Mouse (Mus musculus) hindbrain, embryonic 12.5 days (tissue): Measurements from ENCODE around the gene Fam129a. TPM values are rescaled to one million over a fixed set of nuclear protein-coding genes. Genes with fewer than 3 reads are reported as not detected.

ENCODE experiments used
- ATAC-seq: fragments of 200-750 bp; cut with Nextera tagmentation; 2 replicates; pipeline ENCODE4 v1.8.0; 2017; ENCODE audit warnings: moderate TSS enrichment; ENCODE audit not compliant: low FRiP score
- H3K27ac ChIP-seq: fragments of 300-500 bp; sonication (generic); 2 replicates; pipeline ENCODE4 v1.5.1; 2016; ENCODE audit warnings: mild to moderate bottlenecking
- H3K27me3 ChIP-seq: fragments of 300-500 bp; sonication (generic); 2 replicates; pipeline ENCODE4 v1.6.1; 2016; ENCODE audit warnings: mild to moderate bottlenecking
- H3K36me3 ChIP-seq: fragments of 300-500 bp; sonication (generic); 2 replicates; pipeline ENCODE4 v1.6.1; 2016; ENCODE audit warnings: mild to moderate bottlenecking
- H3K4me1 ChIP-seq: fragments of 300-500 bp; sonication (generic); 2 replicates; pipeline ENCODE4 v1.6.1; 2016
- H3K4me2 ChIP-seq: fragments of 300-500 bp; sonication (generic); replicated peaks from 2 replicates; pipeline ENCODE4 v1.6.1; 2016; ENCODE audit warnings: mild to moderate bottlenecking
- H3K4me3 ChIP-seq: fragments of 300-500 bp; sonication (generic); 2 replicates; pipeline ENCODE4 v1.5.1; 2016; ENCODE audit warnings: mild to moderate bottlenecking
- H3K9ac ChIP-seq: fragments of 300-500 bp; sonication (generic); 2 replicates; pipeline ENCODE4 v1.6.1; 2016; ENCODE audit warnings: mild to moderate bottlenecking, moderate library complexity
- H3K9me3 ChIP-seq: fragments of 300-500 bp; sonication (generic); replicated peaks from 2 replicates; pipeline ENCODE4 v1.6.1; 2016; ENCODE audit warnings: mild to moderate bottlenecking
- WGBS: fragments of 180-500 bp; shearing (Covaris S2); methylation state at CpG from one replicate; pipeline ENCODE4 v1.1.7; 2016; 5-methylcytosine and 5-hydroxymethylcytosine counted together
- polyA plus RNA-seq: library from polyadenylated mRNA; unstranded; fragments of >200 nt; fragmentation: Nextera tagmentation; extraction: Ambion mirVana; gene quantifications from 2 replicates; pipeline ENCODE4 v1.2.1, GENCODE M21; 2016

Fam129a gene
- 1.2 and 1.9 TPM in 2 replicates for polyA plus RNA-seq

DNA sequence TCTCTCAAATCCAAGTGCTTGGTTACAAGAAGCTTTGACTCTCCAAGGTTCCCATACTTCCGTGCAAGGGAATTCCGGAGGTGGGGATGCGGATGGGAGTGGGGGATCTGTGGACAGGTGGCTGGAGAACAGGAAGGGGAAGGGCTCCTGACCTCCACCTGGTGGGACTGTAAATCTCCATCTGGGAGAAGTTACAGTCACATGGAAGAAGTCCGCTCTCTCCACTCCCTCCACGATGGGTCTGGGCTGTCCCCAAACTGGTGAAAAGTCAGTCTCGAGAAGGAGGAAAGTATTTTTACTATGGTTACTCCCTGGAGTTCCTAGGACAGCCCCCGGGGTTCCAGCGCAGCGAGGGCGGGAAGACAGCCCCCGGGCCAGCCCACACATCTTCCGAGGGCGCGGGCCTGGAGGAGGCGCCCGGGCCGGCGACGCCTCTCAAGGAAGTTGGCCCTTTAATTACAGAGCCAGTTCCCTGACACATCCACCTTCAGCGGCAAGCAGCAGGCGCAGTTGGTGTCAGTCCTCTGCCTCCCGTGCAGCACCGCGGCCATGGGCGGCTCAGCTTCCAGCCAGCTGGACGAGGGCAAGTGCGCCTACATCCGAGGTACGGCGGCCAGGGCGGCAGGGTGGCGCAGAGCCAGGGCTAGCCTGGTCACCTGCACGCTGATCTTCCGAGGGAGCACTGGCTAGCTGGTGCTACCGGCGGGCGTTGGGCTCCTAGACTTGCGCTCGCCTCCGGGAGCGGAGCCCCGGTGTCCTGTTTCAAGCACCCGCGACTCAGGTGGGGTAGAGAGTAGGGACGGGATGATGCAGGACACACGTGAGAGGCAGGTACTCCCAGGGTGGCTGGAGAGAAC is at the start of gene Fam129a:
TSS of gene Fam129a (plus strand) at position 206 of the 857 bp plus-strand sequence.
- Histone ChIP-seq H3K9ac (peak within 1 kb of the TSS; percentile 51), H3K27me3 (peaks cover 44% of the 10 kb centered on the region), H3K36me3 (no peaks in the 10 kb centered on the region), H3K4me2 (peak within 1 kb of the TSS; percentile 80), H3K4me3 (peak within 1 kb of the TSS; percentile 42), H3K27ac (no peak within 1 kb of the TSS), H3K9me3 (no peaks in the 10 kb centered on the region), H3K4me1 (peaks cover 10% of the 10 kb centered on the region)
- WGBS, result 4% methylated on average over 46 of the region's 46 CpGs
- peak; percentile 68 for ATAC-seq

GRCm38 (mm10) chr1:151526701-151527100 is 44.3 kb upstream of the Fam129a start:
- H3K4me2 ChIP-seq, result no peak overlapping the region
- no peak overlapping the region for H3K9ac ChIP-seq
- H3K4me1 ChIP-seq, result no peaks in the 10 kb centered on the region
- H3K36me3 ChIP-seq, result no peaks in the 10 kb centered on the region
- no peak overlapping the region for H3K27ac ChIP-seq
- no peaks in the 10 kb centered on the region for H3K27me3 ChIP-seq
- H3K9me3 ChIP-seq, result no peaks in the 10 kb centered on the region
- H3K4me3 ChIP-seq, result no peak overlapping the region
- no peak for ATAC-seq
- WGBS, result 81% methylated on average over 3 of the region's 3 CpGs

DNA sequence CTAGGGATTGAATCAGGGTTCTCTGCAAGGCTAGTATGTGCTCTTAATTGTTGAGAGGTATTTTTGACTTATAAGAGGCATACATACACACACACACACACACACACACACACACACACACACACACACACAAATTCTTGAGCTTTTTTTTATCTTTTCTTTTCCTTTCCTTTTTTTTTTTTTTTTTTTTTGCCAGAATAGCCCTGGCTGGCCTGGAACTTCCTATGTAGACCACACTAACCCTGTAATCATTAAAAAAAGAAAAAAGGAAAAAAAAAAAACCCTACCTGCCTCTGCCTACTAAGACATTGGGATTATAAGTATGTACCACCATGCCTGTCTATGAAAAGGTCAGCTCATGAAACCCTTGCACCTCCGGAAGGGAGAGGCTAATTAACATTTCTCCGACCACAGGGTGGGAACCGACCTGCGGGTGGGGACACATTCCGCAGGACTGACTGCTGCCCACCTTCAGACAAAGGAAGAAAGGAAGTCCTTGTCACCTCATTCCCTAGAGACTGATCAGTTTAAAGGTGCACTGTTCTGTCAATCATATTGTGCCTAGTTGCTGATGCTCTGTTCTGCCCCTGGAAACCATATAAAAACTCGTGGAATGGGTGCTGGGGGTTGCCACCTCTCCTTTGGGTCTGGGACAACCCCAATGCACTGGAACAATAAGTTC is 27.0 kb upstream of the Fam129a start:
- no peaks in the 10 kb centered on the region for H3K27me3 ChIP-seq
- H3K27ac ChIP-seq, result no peak overlapping the region
- H3K36me3 ChIP-seq, result no peaks in the 10 kb centered on the region
- no peak overlapping the region for H3K4me2 ChIP-seq
- 81% methylated on average over 6 of the region's 6 CpGs for WGBS
- H3K9me3 ChIP-seq, result no peaks in the 10 kb centered on the region
- ATAC-seq, result no peak
- no peak overlapping the region for H3K9ac ChIP-seq
- no peak overlapping the region for H3K4me3 ChIP-seq
- no peaks in the 10 kb centered on the region for H3K4me1 ChIP-seq

DNA sequence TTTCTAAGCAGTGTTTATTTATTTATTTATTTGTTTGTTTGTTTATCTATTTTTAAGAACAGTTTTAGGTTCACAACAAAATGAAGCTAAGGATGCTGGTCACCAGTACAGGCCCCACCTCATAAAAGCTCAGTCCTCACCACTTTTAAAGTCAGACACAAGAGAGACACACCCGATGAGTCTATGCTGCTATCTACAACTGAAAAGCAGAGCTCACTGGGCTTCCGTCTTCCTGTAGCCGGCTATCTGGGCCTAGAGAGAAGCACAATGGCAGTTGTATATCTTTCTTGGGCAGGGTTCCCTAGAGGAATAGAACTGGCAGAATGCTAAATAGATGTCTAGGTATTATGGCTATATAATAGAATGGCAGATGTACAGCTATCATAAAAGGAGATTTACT is 26.4 kb upstream of the Fam129a start:
- Histone ChIP-seq H3K27me3 (no peaks in the 10 kb centered on the region), H3K4me3 (no peak overlapping the region), H3K9ac (no peak overlapping the region), H3K4me2 (no peak overlapping the region), H3K27ac (no peak overlapping the region), H3K9me3 (no peaks in the 10 kb centered on the region), H3K4me1 (no peaks in the 10 kb centered on the region), H3K36me3 (no peaks in the 10 kb centered on the region)
- ATAC-seq, result no peak
- WGBS, result 90% methylated on average over 3 of the region's 3 CpGs

GRCm38 (mm10) chr1:151545571-151545970 is 25.4 kb upstream of the Fam129a start:
- Histone ChIP-seq H3K4me3 (no peak overlapping the region), H3K4me1 (no peaks in the 10 kb centered on the region), H3K36me3 (no peaks in the 10 kb centered on the region), H3K27ac (no peak overlapping the region), H3K9ac (no peak overlapping the region), H3K9me3 (no peaks in the 10 kb centered on the region), H3K27me3 (no peaks in the 10 kb centered on the region), H3K4me2 (no peak overlapping the region)
- WGBS, result 85% methylated on average over 7 of the region's 7 CpGs
- ATAC-seq, result no peak

DNA sequence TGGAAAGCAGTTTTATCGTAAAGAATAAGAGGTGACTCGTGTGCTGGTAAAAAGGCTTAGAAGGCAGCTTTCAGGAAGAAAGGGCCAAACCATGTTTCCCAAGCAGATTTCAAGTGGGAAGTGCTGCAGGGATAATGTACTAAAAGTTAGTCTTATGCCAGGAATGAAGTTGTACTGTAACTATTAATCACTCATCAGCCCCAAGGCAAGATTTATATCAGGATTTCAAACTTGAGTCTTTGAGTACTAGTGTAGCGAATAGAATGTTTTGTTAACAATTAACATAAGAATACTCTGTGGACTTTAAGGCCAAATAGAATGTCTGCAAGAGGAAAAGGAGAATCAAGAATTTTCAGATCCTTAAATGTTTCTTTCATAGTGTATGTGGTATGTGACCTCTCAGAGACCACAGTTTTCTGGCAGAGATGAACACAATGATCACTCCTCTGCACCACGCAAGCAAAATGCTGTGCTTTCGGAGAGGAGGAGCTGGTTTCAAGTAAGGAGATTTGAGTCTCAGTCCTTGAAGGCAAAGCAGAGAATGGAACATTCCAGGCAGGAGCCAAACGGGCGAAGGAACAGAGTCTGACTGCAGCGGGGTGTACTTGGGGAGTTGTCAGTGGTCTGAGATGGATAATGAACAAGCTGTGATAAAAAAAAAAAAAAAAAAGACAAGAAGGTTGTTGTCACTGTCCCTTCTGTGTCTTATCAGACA is 21.9 kb upstream of the Fam129a start:
- Histone ChIP-seq H3K9me3 (no peaks in the 10 kb centered on the region), H3K36me3 (no peaks in the 10 kb centered on the region), H3K4me1 (peaks cover 8% of the 10 kb centered on the region), H3K4me3 (no peak overlapping the region), H3K27me3 (no peaks in the 10 kb centered on the region), H3K27ac (no peak overlapping the region), H3K9ac (no peak overlapping the region), H3K4me2 (no peak overlapping the region)
- WGBS, result 82% methylated on average over 8 of the region's 8 CpGs
- ATAC-seq, result no peak

DNA sequence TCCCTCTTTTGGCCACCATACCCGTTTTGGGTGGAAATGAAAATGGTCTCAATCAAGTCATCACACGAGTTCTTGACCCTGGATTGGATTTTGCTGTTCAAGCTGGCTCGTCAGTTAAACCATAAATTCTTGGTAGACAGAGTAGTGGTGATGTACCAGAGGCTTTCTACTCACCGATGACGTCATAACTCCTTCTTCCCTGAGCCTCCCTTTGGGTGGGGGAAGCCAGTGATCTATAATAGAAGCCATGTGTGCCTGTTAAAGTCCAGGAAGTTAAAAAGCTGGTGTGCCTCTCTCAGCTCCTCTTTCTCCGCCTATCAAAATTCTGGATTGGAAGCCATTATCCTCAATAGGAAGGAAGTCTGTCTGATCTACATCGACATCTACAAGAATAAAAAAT is 21.2 kb upstream of the Fam129a start:
- Histone ChIP-seq H3K27ac (no peak overlapping the region), H3K9me3 (no peaks in the 10 kb centered on the region), H3K36me3 (no peaks in the 10 kb centered on the region), H3K4me1 (peaks cover 8% of the 10 kb centered on the region), H3K9ac (no peak overlapping the region), H3K4me3 (no peak overlapping the region), H3K4me2 (no peak overlapping the region), H3K27me3 (no peaks in the 10 kb centered on the region)
- no peak for ATAC-seq
- WGBS, result 84% methylated on average over 7 of the region's 7 CpGs

- WGBS, result 43% methylated on average over 19 of the region's 19 CpGs
- ATAC-seq, result no peak
- H3K4me1 ChIP-seq, result peaks cover 8% of the 10 kb centered on the region
Measured at GRCm38 (mm10) chr1:151550587-151551479, 20.2 kb upstream of the Fam129a start.

GRCm38 (mm10) chr1:151560536-151560935 is 10.4 kb upstream of the Fam129a start:
- H3K4me1 ChIP-seq, result no peaks in the 10 kb centered on the region; the same call in 1 of the 2 replicates
- no peak overlapping the region for H3K27ac ChIP-seq
- no peaks in the 10 kb centered on the region for H3K36me3 ChIP-seq
- H3K9ac ChIP-seq, result no peak overlapping the region
- no peak for ATAC-seq
- no peak overlapping the region for H3K4me2 ChIP-seq
- no peaks in the 10 kb centered on the region for H3K9me3 ChIP-seq
- H3K4me3 ChIP-seq, result no peak overlapping the region
- no peaks in the 10 kb centered on the region for H3K27me3 ChIP-seq
- 64% methylated on average over 11 of the region's 11 CpGs for WGBS

More at GRCm38 (mm10) chr1:151550587-151551479, 20.2 kb upstream of the Fam129a start:
- Histone ChIP-seq H3K9me3 (no peaks in the 10 kb centered on the region), H3K27ac (no peak overlapping the region), H3K9ac (no peak overlapping the region), H3K4me2 (peak overlapping the region; percentile 24; the same call in 1 of the 2 replicates), H3K36me3 (no peaks in the 10 kb centered on the region), H3K4me3 (no peak overlapping the region), H3K27me3 (no peaks in the 10 kb centered on the region)

DNA sequence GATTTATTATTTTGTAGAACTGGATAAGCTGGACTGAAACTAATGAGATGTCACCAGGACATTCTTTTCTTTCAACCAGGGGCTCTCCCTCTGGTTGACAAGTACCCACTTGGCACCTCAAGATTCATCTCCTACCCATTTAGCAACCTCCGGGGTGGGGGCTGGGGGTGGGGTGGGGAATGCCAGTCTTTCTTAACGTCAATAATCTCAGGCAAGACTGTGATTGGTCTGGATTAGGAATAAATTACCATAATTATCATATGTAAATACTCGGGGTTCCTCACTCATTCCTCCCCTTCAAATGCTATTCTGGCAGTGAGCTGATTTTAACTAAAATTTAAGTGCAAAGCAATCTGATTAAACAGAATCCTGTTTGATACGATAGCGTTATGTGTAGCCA is 7.6 kb upstream of the Fam129a start:
- Histone ChIP-seq H3K27ac (no peak overlapping the region), H3K9ac (no peak overlapping the region), H3K4me1 (no peaks in the 10 kb centered on the region; the same call in 1 of the 2 replicates), H3K27me3 (no peaks in the 10 kb centered on the region), H3K36me3 (no peaks in the 10 kb centered on the region), H3K9me3 (no peaks in the 10 kb centered on the region), H3K4me2 (no peak overlapping the region), H3K4me3 (no peak overlapping the region)
- WGBS, result 69% methylated on average over 5 of the region's 5 CpGs
- no peak; the same call in 1 of the 2 replicates for ATAC-seq

DNA sequence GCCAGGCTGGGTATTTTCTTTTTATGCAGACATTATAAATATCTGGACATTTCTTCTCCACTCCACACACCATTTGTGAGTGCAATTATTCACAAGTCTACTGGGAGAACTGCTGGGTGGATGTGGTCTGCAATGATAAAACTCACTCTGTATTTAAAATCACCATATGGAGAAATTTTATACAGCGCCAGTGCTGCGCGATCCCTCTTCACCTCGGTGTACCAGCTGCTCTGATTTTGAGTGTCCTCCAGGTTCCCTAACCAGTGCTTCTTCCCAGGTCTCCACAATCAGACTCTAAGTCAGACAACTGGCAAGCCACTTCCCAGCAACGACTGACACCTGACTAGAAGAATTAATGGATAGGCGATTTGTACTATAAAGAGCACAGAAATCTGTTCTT is 7.1 kb upstream of the Fam129a start:
- Histone ChIP-seq H3K4me3 (no peak overlapping the region), H3K27me3 (0 out of 2 replicates have a peak, but pooled peaks cover 4% of the 10 kb centered on the region), H3K4me1 (no peaks in the 10 kb centered on the region; the same call in 1 of the 2 replicates), H3K27ac (no peak overlapping the region), H3K36me3 (no peaks in the 10 kb centered on the region), H3K9ac (no peak overlapping the region), H3K4me2 (no peak overlapping the region), H3K9me3 (no peaks in the 10 kb centered on the region)
- 56% methylated on average over 6 of the region's 6 CpGs for WGBS
- ATAC-seq, result no peak
